Mouse (Mus musculus): ENCODE results near the gene Rrbp1.

The Rrbp1 gene

GRCm38 (mm10) chr2:143914760-143915599, 96.1 kb downstream of the Rrbp1 start, which contains the start of gene Dstn:
Gene Dstn (plus strand): TSS chr2:143915320.
- peak; percentile 100 for DNase-seq

GRCm38 (mm10) chr2:143914221-143914620, 96.8 kb downstream of the Rrbp1 start:
- DNase-seq, result peak; percentile 74

- DNase-seq, result peak; percentile 81
Measured at GRCm38 (mm10) chr2:143912199-143912598, 98.9 kb downstream of the Rrbp1 start.

- peak; percentile 72 for DNase-seq
Measured at GRCm38 (mm10) chr2:143909230-143909629, 101.8 kb downstream of the Rrbp1 start.

- peak; percentile 84 for DNase-seq
Measured at GRCm38 (mm10) chr2:143904896-143905295, 106.2 kb downstream of the Rrbp1 start.

- DNase-seq, result peak; percentile 92
Measured at GRCm38 (mm10) chr2:143903376-143904045, 107.6 kb downstream of the Rrbp1 start.

GRCm38 (mm10) chr2:143900821-143901351, 110.2 kb downstream of the Rrbp1 start:
- DNase-seq, result peak; percentile 92

GRCm38 (mm10) chr2:143899470-143900220, 111.4 kb downstream of the Rrbp1 start:
- peak; percentile 72 for DNase-seq

Data from heart, adult 11 months (tissue).